Mouse (Mus musculus) ES-Bruce4 (cell line): ENCODE data around the gene Ugdh. TPM values are rescaled to one million over a fixed set of nuclear protein-coding genes. Genes with fewer than 3 reads are reported as not detected.

ENCODE experiments used
- H3K27ac ChIP-seq: 2 replicates; pipeline ENCODE4 v1.5.1; 2012; ENCODE audit warnings: low read length, inconsistent platforms; ENCODE audit not compliant: insufficient read depth
- H3K27me3 ChIP-seq: 2 replicates; pipeline ENCODE4 v1.6.1; 2012; ENCODE audit warnings: mild to moderate bottlenecking, low read length, inconsistent platforms; ENCODE audit not compliant: control insufficient read depth, poor library complexity, insufficient read depth, severe bottlenecking
- H3K36me3 ChIP-seq: 2 replicates; pipeline ENCODE4 v1.6.1; 2012; ENCODE audit warnings: inconsistent platforms, mild to moderate bottlenecking, low read length, moderate library complexity; ENCODE audit not compliant: control insufficient read depth, poor library complexity, insufficient read depth, severe bottlenecking
- H3K4me1 ChIP-seq: one replicate; pipeline ENCODE4 v1.8.1; 2011; ENCODE audit warnings: low read length; ENCODE audit not compliant: control insufficient read depth, insufficient read depth
- H3K4me3 ChIP-seq: 2 replicates; pipeline ENCODE4 v1.5.1; 2011; ENCODE audit warnings: low read depth, mild to moderate bottlenecking, low read length
- H3K9ac ChIP-seq: 2 replicates; pipeline ENCODE4 v1.6.1; 2012; ENCODE audit warnings: low read depth, mild to moderate bottlenecking, inconsistent platforms; ENCODE audit not compliant: poor library complexity, severe bottlenecking
- H3K9me3 ChIP-seq: replicated peaks from 2 replicates; pipeline ENCODE4 v1.6.1; 2012; ENCODE audit warnings: mild to moderate bottlenecking, low read length, inconsistent platforms; ENCODE audit not compliant: control insufficient read depth, poor library complexity, insufficient read depth, severe bottlenecking
- CTCF ChIP-seq: IDR thresholded peaks from one replicate; pipeline ENCODE4 v1.8.1; 2011; ENCODE audit warnings: low read depth, low read length
- EP300 ChIP-seq: IDR thresholded peaks from 2 replicates; pipeline ENCODE4 v1.6.1; 2011; ENCODE audit warnings: low read depth, low read length; ENCODE audit not compliant: insufficient read depth
- POLR2A ChIP-seq: IDR thresholded peaks from one replicate; pipeline ENCODE4 v1.8.1; 2011; ENCODE audit warnings: low read length; ENCODE audit not compliant: insufficient read depth
- polyA plus RNA-seq: library from polyadenylated mRNA; stranded (reverse); fragments of >200 nt; gene quantifications from 2 replicates; pipeline ENCODE4 v1.2.4, GENCODE M21; 2011; ENCODE audit warnings: low read depth; ENCODE audit not compliant: missing spikeins, insufficient read depth, insufficient read length

Gene Ugdh
- polyA plus RNA-seq, 1 experiment = 31.4 TPM

DNA sequence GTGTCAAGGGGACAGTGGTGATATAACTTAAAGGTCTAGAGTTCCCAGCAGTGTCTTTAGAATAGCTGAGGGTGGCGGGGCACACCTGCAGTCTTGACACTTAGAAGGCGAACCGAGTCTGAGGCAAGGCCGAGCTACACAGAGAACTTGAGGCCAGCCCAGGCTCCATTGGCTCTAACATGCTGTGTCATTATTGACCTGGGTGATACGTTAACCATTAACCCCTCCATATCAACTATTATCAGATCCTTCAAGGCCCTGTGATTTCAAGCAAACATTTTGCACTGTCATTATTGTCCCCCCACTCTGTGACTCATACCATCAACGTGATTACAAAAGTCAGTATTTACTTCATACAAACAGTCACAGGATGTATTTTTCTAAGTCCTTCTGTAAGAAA, 11.5 kb downstream of the Ugdh start:
- no peak for TF ChIP-seq CTCF
- no peak for TF ChIP-seq EP300
- no peak for TF ChIP-seq POLR2A
- no peaks in the 10 kb centered on the region for H3K9me3 ChIP-seq
- no peaks in the 10 kb centered on the region; the same call in 1 of the 2 replicates for H3K36me3 ChIP-seq

DNA sequence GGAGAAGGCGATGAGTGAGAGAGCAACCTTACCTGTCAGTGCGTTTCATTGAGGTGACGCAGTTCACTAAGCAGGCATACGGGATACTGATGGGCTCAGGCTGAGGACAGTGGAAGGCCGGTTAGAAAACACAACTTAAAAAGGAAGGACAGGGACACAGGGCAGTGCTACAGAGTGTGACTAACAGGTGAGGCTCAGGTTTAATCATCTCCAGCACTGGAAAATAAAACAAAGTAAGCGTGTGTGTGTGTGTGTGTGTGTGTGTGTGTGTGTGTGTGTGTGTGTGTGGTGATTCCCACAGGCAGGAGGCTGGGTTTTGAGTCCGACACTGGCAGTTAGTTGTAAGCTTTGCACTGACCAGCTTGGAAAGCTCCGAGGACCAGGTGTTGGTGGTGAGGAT, 12.9 kb downstream of the Ugdh start:
- Histone ChIP-seq H3K27me3 (no peaks in the 10 kb centered on the region), H3K4me3 (no peak overlapping the region), H3K27ac (no peak overlapping the region), H3K9ac (no peak overlapping the region), H3K4me1 (no peaks in the 10 kb centered on the region), H3K36me3 (no peaks in the 10 kb centered on the region; the same call in 1 of the 2 replicates), H3K9me3 (no peaks in the 10 kb centered on the region)
- TF ChIP-seq CTCF = no peak
- no peak for TF ChIP-seq EP300
- no peak for TF ChIP-seq POLR2A

More for the DNA sequence above, 11.5 kb downstream of the Ugdh start:
- no peaks in the 10 kb centered on the region for H3K4me1 ChIP-seq
- no peak overlapping the region for H3K27ac ChIP-seq
- H3K4me3 ChIP-seq = no peak overlapping the region
- no peak overlapping the region for H3K9ac ChIP-seq
- no peaks in the 10 kb centered on the region for H3K27me3 ChIP-seq

DNA sequence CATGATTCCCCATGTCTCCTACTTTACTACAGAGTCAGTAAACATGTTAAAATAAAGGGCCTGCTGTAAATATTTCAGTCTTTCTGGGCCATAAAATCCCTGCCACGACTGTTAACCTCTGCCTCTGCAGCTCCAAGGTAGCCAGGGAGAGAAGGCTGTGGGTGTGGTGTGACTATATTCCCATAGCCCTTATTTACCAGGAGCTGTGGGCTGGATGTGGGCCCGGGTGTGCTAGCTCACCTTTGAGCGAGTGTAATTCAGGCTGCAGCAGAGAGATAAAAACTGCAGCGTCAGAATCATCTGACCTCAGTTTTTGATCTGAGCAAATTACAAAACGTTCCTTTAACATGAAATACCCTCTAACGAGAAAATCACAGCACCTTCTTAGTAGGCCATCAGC, 14.9 kb downstream of the Ugdh start:
- no peaks in the 10 kb centered on the region for H3K27me3 ChIP-seq
- no peaks in the 10 kb centered on the region; the same call in 1 of the 2 replicates for H3K36me3 ChIP-seq
- TF ChIP-seq CTCF = no peak
- TF ChIP-seq POLR2A = no peak
- TF ChIP-seq EP300 = no peak
- H3K4me3 ChIP-seq = no peak overlapping the region
- H3K27ac ChIP-seq = no peak overlapping the region
- no peaks in the 10 kb centered on the region for H3K4me1 ChIP-seq
- no peak overlapping the region for H3K9ac ChIP-seq
- no peaks in the 10 kb centered on the region for H3K9me3 ChIP-seq

GRCm38 (mm10) chr5:65419136-65419535, 16.6 kb downstream of the Ugdh start:
- Histone ChIP-seq H3K36me3 (no peaks in the 10 kb centered on the region; the same call in 1 of the 2 replicates), H3K27ac (no peak overlapping the region), H3K4me3 (no peak overlapping the region), H3K9me3 (no peaks in the 10 kb centered on the region), H3K27me3 (no peaks in the 10 kb centered on the region), H3K9ac (no peak overlapping the region), H3K4me1 (peaks cover 1% of the 10 kb centered on the region)
- no peak for TF ChIP-seq CTCF
- TF ChIP-seq POLR2A = no peak
- no peak for TF ChIP-seq EP300

- no peak for TF ChIP-seq POLR2A
- no peak for TF ChIP-seq CTCF
- TF ChIP-seq EP300 = no peak
- Histone ChIP-seq H3K27ac (0 out of 2 replicates have a peak overlapping the region, but pooled peaks have one; percentile 9), H3K4me3 (peak overlapping the region; percentile 39), H3K9ac (peak overlapping the region; percentile 32), H3K4me1 (peaks cover 1% of the 10 kb centered on the region), H3K9me3 (no peaks in the 10 kb centered on the region), H3K36me3 (no peaks in the 10 kb centered on the region), H3K27me3 (no peaks in the 10 kb centered on the region)
These were observed 19.9 kb downstream of the Ugdh start for GRCm38 (mm10) chr5:65415653-65416458.

- Histone ChIP-seq H3K4me1 (peaks cover 2% of the 10 kb centered on the region), H3K27ac (no peak overlapping the region), H3K9ac (no peak overlapping the region), H3K27me3 (no peaks in the 10 kb centered on the region), H3K4me3 (no peak overlapping the region), H3K9me3 (no peaks in the 10 kb centered on the region), H3K36me3 (0 out of 2 replicates have a peak, but pooled peaks cover 2% of the 10 kb centered on the region)
- TF ChIP-seq EP300 = peak; percentile 52; the same call in 1 of the 2 replicates
- TF ChIP-seq POLR2A = no peak
These were observed 27.8 kb downstream of the Ugdh start for GRCm38 (mm10) chr5:65407989-65408388.
